Mouse (Mus musculus) bone marrow, adult 2 months (tissue): Measurements from ENCODE around the gene Slc17a8. TPM values are rescaled to one million over a fixed set of nuclear protein-coding genes. Genes with fewer than 3 reads are reported as not detected.
"Not testable (repeated sequence)": the region's sequence is repeated elsewhere in the genome, so short reads cannot be mapped to it uniquely, and the experiment has no call there.

Experiments used
- H3K27ac ChIP-seq: fragments of 200-500 bp; 2 replicates; pipeline ENCODE4 v1.5.1; 2012; ENCODE audit warnings: low read depth, mild to moderate bottlenecking, control low read depth, inconsistent platforms, low read length; ENCODE audit not compliant: control insufficient read depth, poor library complexity, insufficient read depth
- H3K4me1 ChIP-seq: fragments of 200-500 bp; 2 replicates; pipeline ENCODE4 v1.6.1; 2011; ENCODE audit warnings: low read length; ENCODE audit not compliant: control insufficient read depth, insufficient read depth
- H3K4me3 ChIP-seq: fragments of 200-500 bp; replicated peaks from 2 replicates; pipeline ENCODE3; 2011; ENCODE audit warnings: mild to moderate bottlenecking, low read depth, low read length, control low read depth; ENCODE audit not compliant: control insufficient read depth
- CTCF ChIP-seq: fragments of 200-500 bp; IDR thresholded peaks from 2 replicates; pipeline ENCODE4 v1.5.1; 2011; ENCODE audit warnings: low read length, control low read depth; ENCODE audit not compliant: control insufficient read depth, insufficient read depth
- POLR2A ChIP-seq: fragments of 200-500 bp; IDR thresholded peaks from 2 replicates; pipeline ENCODE4 v1.6.1; 2011; ENCODE audit warnings: low read depth, mild to moderate bottlenecking, control low read depth, low read length, borderline replicate concordance; ENCODE audit not compliant: control insufficient read depth
- WGBS: fragments of 180-500 bp; shearing (Covaris S2); methylation state at CpG from one replicate; pipeline ENCODE4 v1.1.7; 2018; 5-methylcytosine and 5-hydroxymethylcytosine counted together
- polyA plus RNA-seq: library from polyadenylated mRNA; stranded (reverse); fragments of >200 nt; gene quantifications from 2 replicates; pipeline ENCODE4 v1.2.4, GENCODE M21; 2011; ENCODE audit warnings: low replicate concordance; ENCODE audit not compliant: missing spikeins, insufficient read depth, insufficient read length

Slc17a8 gene
- polyA plus RNA-seq, 1 experiment, result not detected

DNA sequence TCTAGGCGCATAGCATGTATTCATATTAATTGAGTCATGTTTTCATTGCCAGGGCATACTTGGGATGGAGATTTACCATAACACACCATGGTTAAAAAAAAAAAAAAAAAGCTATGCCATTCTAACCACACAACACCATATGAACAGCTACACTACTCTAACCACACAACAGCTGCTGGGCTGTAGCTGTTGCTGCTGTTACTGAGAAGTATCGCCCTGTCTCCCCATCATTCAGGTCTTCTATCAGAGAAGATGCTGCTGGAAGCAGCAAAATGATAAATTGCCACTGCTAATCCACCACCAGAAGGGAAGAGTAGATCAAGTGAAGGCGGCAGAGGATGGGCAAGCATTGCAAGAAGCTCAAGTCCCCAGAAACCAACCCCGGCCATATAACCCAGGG, 42.3 kb downstream of the Slc17a8 start:
- TF ChIP-seq CTCF (no peak), POLR2A (no peak)
- no peaks in the 10 kb centered on the region for H3K4me1 ChIP-seq
- H3K4me3 ChIP-seq, result no peak overlapping the region
- 83% methylated on average over 4 of the region's 4 CpGs for WGBS
- H3K27ac ChIP-seq, result no peak overlapping the region

DNA sequence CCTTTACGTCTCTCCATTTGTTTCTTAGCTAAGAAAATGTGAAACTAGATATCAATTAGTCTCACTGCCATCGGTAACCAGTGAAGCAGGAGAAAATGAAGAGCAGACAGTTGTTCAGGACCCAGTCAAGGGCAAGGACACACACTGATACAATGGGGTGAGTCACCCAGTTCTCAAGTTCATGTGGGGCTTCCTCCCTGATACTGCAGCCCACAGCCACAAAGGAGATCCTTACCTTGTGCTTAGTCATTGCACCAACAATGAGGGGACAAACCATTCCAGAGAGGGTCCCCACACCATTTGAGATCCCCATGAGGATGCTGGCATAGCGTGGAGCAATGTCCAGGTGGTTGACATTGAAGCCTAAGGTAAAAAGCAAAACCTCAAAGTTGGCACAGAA, 43.4 kb downstream of the Slc17a8 start:
- H3K4me1 ChIP-seq, result no peaks in the 10 kb centered on the region
- no peak overlapping the region for H3K27ac ChIP-seq
- no peak for TF ChIP-seq POLR2A
- no peak for TF ChIP-seq CTCF
- WGBS, result 77% methylated on average over 3 of the region's 3 CpGs
- H3K4me3 ChIP-seq, result no peak overlapping the region

DNA sequence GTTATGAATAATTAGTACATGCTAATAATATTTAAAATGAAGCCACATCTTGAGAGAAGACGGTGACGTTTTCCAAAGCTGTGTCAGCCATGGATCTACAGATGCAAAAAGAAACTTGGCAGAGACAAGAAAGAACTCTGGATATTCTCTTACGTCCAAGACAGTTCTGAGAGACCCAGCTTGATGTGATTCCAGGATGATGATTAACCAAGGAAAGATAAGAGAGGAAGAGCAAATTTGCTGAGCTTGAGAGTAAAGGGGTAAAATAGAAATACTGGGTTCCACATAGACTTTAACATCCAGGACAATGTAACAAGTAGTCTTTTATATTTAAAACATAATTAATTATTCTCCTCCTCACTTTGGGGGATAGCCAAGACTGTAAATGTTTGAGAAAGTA, 47.6 kb downstream of the Slc17a8 start:
- Histone ChIP-seq H3K4me1 (no peaks in the 10 kb centered on the region), H3K27ac (no peak overlapping the region), H3K4me3 (no peak overlapping the region)
- TF ChIP-seq CTCF (no peak), POLR2A (no peak)
- WGBS, result 80% methylated on average over 3 of the region's 3 CpGs

DNA sequence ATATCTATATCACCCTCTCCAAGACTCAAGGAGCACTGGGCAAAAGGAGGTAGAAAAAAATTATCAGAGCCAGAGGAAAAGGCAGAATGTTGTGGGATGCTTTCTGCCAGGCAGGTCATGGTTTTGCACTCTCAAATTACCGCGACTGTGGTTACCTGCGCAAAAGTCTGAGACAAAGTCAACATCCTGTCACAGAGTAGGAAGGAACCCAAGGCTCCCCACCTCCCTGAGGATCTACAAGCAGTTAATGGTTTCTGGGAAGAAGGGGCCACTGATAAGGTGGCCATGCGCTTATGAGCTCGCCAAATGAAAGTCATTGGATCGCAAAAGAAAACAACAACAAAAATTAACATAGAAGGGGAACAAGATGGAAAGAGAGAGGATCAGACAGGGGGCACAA, 48.1 kb downstream of the Slc17a8 start:
- H3K4me3 ChIP-seq, result no peak overlapping the region
- no peak overlapping the region for H3K27ac ChIP-seq
- H3K4me1 ChIP-seq, result no peaks in the 10 kb centered on the region
- 51% methylated on average over 6 of the region's 6 CpGs for WGBS
- TF ChIP-seq POLR2A, result no peak
- TF ChIP-seq CTCF, result no peak

DNA sequence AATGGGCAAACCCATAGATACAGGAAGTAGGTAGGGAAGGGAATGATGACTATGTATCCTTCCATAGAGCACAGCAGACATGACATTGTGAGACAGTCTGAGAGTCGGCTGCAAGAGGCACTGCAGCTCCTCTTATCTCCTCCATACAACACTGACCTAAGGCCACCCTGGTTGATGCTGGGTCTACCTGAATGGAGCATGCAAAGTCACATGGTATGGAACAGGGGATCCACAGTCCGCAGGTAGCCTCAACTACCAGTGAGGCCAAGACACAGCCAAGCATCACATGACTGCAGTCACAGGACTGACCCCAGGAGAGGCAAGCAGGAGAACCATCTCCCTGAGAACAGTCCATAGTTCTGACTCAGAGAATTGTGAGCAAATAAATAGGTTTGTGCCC, 53.7 kb downstream of the Slc17a8 start:
- no peak overlapping the region for H3K27ac ChIP-seq
- no peak overlapping the region for H3K4me3 ChIP-seq
- WGBS, result 84% methylated on average over 2 of the region's 2 CpGs
- H3K4me1 ChIP-seq, result no peaks in the 10 kb centered on the region
- TF ChIP-seq POLR2A (no peak), CTCF (no peak)

DNA sequence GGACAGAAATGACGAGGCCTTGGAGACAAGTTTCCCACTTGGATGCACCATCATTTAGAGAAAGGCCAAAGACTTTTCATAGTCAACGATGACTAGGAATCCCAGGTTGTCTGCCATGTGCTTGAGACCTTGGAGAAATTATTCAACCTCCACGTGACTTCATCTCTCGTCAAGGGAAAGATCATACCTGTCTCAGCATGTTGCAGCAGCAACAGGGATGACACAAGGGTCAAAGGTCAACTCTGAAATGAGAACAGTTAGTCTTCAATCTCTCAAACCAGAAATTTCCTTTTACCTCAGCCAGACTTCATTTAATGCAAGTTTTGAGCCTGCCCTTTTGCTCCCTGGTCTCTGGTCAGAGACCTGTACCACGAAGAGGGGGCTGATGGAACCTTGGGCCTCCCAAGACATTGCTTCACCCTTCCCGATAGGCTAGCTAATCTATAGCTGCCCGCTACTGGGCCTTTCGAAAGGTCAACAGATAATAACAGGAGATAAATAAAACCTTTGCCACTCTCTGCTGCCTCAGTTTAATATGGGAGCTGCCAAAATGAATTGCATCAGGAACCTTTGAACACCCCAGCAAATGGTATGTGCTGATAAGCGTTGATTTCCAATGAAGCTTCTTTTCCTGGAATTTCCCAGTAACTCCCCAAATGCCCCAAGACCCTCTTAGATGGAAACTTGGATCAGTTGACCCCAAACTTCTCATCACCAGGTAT, 55.6 kb downstream of the Slc17a8 start:
- 82% methylated on average over 9 of the region's 9 CpGs for WGBS
- no peak for TF ChIP-seq CTCF
- no peak for TF ChIP-seq POLR2A
- no peak overlapping the region for H3K4me3 ChIP-seq
- no peak overlapping the region for H3K27ac ChIP-seq
- H3K4me1 ChIP-seq, result no peaks in the 10 kb centered on the region

DNA sequence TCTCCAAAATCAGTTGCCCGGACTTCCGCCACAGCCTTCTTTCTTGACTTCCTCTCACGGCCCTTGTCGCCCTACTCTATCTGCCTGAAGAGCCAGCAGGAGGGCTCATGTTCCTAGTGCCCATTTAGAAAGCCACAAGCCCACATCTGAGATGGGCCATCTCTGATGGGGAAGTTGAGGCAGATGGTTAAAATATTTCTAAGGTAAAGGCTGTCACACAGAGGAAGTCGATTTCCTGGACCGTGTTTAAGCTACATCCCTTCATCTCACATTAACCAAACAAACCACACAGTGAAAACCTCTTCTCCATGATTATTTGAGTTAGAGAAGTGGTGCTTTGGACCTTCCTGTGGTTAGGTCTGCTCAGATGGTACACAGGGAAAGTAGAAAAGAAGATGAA, 58.9 kb downstream of the Slc17a8 start:
- WGBS, result 6% methylated on average over 6 of the region's 6 CpGs
- Histone ChIP-seq H3K4me3 (no peak overlapping the region), H3K27ac (no peak overlapping the region), H3K4me1 (no peaks in the 10 kb centered on the region)
- TF ChIP-seq POLR2A (no peak), CTCF (no peak)

DNA sequence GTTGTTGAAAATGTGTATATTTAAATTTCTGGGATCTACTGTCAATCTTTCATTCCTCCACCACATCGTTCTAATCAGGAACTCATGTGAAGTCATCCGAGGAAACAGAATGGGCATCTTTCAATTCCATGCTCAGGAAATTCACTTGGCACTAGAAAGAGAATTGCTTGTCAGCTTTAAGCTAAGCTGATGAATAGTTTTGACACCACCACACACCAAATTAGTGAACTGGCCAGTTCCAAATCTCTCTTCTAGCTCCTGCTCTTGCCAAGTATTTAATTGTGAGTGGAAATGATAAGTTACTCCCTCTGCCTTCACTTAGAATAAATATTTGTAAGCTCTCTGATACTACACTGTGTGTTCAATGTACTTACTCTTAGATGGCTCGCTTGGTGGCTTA, 61.7 kb downstream of the Slc17a8 start:
- 75% methylated on average over 3 of the region's 3 CpGs for WGBS
- H3K4me3 ChIP-seq, result no peak overlapping the region
- no peaks in the 10 kb centered on the region for H3K4me1 ChIP-seq
- TF ChIP-seq POLR2A (no peak), CTCF (no peak)
- no peak overlapping the region for H3K27ac ChIP-seq

DNA sequence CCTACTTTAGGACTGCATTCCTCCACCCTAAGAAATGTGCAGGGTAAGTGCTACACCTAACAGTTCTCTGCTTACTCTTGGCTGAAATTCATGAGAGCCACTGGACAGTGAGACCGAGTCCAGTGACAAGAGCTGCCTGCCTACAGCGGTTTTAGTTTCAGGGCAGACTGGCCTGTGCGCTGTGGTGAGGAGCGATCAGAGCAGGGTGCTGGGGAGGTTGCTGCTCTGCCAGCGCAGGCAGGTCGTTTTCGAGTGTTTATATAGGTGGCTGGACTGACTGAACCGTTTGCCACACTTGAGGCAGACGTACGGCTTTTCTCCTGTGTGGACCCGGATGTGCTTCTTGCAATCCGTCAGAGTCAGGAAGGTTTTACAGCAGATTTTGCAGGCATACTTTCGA, 66.2 kb downstream of the Slc17a8 start:
- H3K27ac ChIP-seq, H3K4me1 ChIP-seq: not testable (repeated sequence)
- 85% methylated on average over 13 of the region's 13 CpGs for WGBS

DNA sequence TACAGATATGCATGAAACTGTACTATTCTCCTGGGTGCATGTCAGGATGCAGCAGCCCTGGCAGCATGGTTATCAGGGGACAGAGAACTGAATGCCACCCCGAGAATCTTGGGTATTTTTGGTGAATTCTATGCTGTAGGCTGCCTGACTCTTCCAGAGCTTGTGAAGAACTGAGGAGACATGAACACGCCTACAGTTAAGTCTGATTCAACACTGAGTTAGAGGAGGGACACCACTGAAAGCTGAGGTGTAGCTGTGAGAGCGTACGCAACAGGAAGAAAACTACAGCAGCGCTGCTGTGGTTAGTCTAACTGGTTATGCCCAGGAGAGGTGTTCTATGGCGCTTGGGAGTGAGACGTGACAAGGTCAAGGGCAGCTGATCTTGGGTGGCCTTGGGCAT, 67.2 kb downstream of the Slc17a8 start:
- not testable (repeated sequence) for H3K4me1 ChIP-seq, H3K27ac ChIP-seq, H3K4me3 ChIP-seq
- 71% methylated on average over 7 of the region's 7 CpGs for WGBS

More for the DNA sequence above, 66.2 kb downstream of the Slc17a8 start:
- not testable (repeated sequence) for H3K4me3 ChIP-seq
